In the genomic region with DNA sequence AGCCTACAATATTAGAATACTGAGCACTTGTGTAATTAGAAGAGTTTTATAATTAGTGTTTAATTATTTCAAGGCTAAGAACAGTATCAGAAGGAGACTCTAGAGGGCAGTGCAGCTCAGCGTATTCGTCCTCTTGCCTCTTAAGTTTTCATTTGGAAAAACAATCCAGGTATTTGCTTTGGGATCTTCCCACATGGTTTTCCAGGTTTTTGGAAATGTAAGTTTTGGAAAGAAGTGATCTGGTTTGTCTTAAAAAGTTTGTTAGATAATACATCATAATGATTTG, we compare ENCODE assay signal across 10 mouse cellular contexts.
DNase-seq lines count a peak whose midpoint lies in the region; ATAC-seq and TF ChIP-seq lines count a peak whose summit lies in the region.
"Had no signal": no experiment of that assay in that cellular context is flagged by ENCODE, and none has a peak within 500 bp of the region (broad histone marks: within the 10 kb centered on the region; RNA-seq: fewer than 3 reads in every experiment).

No protein-coding gene starts in this region.

- H3K4me1 ChIP-seq in neural tube, embryonic 11.5 days (ENCODE audit: control insufficient read depth, insufficient read depth, low read length), result peaks cover 13% of the 10 kb centered on the region; the same call in 1 of the 2 replicates
- peaks cover 63% of the 10 kb centered on the region for H3K4me1 ChIP-seq in neural tube, embryonic 15.5 days
- H3K4me1 ChIP-seq in cortical plate, adult 2 months (ENCODE audit: control insufficient read depth, insufficient read depth, low read length), result peaks cover 13% of the 10 kb centered on the region; the same call in 1 of the 2 replicates

- peak; percentile 54; the same call in 1 of the 2 replicates for TF ChIP-seq CTCF in cortical plate, adult 2 months (IDR thresholded peaks at IDR 0.05; ENCODE audit: extremely low read depth, insufficient read depth, low read length)

- peak; percentile 20 for DNase-seq in heart, postnatal 4 days
- DNase-seq in heart, adult 9 months (ENCODE audit: low spot score in 2 of 2), result no peak
- DNase-seq in neural tube, embryonic 11.5 days (ENCODE audit: low spot score), result peak; percentile 21
- DNase-seq in retina, embryonic 14.5 days (ENCODE audit: low spot score), result peak; percentile 79

- no peaks in the 10 kb centered on the region for H3K27me3 ChIP-seq in neural tube, embryonic 11.5 days (ENCODE audit: control insufficient read depth, insufficient read depth, low read length)
- H3K27me3 ChIP-seq in neural tube, embryonic 15.5 days (replicated peaks), result no peaks in the 10 kb centered on the region
- H3K27me3 ChIP-seq: limb, embryonic 13.5 days had no signal

- no peak overlapping the region for H3K4me3 ChIP-seq in neural tube, embryonic 11.5 days (ENCODE audit: low read depth, low read length)
- H3K4me3 ChIP-seq in neural tube, embryonic 15.5 days (replicated peaks), result no peak overlapping the region
- no peak overlapping the region for H3K4me3 ChIP-seq in cortical plate, adult 2 months (ENCODE audit: insufficient read depth, low read length)
- H3K4me3 ChIP-seq: limb, embryonic 13.5 days had no signal

- H3K36me3 ChIP-seq in neural tube, embryonic 11.5 days (ENCODE audit: control insufficient read depth, insufficient read depth, low read length), result no peaks in the 10 kb centered on the region
- H3K36me3 ChIP-seq in neural tube, embryonic 15.5 days, result no peaks in the 10 kb centered on the region
- H3K36me3 ChIP-seq: limb, embryonic 13.5 days had no signal

- WGBS in neural tube, embryonic 11.5 days, result 25% methylated on average over 2 of the region's 2 CpGs
- 14% methylated on average over 2 of the region's 2 CpGs for WGBS in neural tube, embryonic 15.5 days

- ATAC-seq in neural tube, embryonic 11.5 days (ENCODE audit: insufficient read depth, low FRiP score, low TSS enrichment), result no peak
- no peak for ATAC-seq in neural tube, embryonic 15.5 days (ENCODE audit: low FRiP score)
- ATAC-seq in frontal cortex, adult (ENCODE audit: low TSS enrichment), result no peak
- no peak for ATAC-seq in megakaryocyte-erythroid progenitor cell, adult 5-6 weeks (replicated peaks; ENCODE audit: low FRiP score, low TSS enrichment, poor library complexity, severe bottlenecking)

- H3K27ac ChIP-seq in neural tube, embryonic 11.5 days (ENCODE audit: low read depth, low read length), result no peak overlapping the region
- H3K27ac ChIP-seq in neural tube, embryonic 15.5 days (replicated peaks), result no peak overlapping the region
- no peak overlapping the region for H3K27ac ChIP-seq in cortical plate, adult 2 months (ENCODE audit: insufficient read depth, low read length)
- H3K27ac ChIP-seq: limb, embryonic 13.5 days had no signal

- no peak overlapping the region for H3K4me2 ChIP-seq in neural tube, embryonic 11.5 days (ENCODE audit: low read depth)
- no peak overlapping the region for H3K4me2 ChIP-seq in neural tube, embryonic 15.5 days
- H3K4me2 ChIP-seq: heart, embryonic 11.5 days; limb, embryonic 13.5 days had no signal

- H3K9me3 ChIP-seq in neural tube, embryonic 11.5 days (ENCODE audit: control insufficient read depth, low read length), result no peaks in the 10 kb centered on the region
- H3K9me3 ChIP-seq in neural tube, embryonic 15.5 days (replicated peaks), result no peaks in the 10 kb centered on the region
- H3K9me3 ChIP-seq: limb, embryonic 13.5 days had no signal

- TF ChIP-seq POLR2A in cortical plate, adult 2 months (IDR thresholded peaks at IDR 0.05; ENCODE audit: extremely low read depth, insufficient read depth, low read length), result no peak

- no peak overlapping the region for H3K9ac ChIP-seq in neural tube, embryonic 11.5 days (ENCODE audit: low read length)
- H3K9ac ChIP-seq in neural tube, embryonic 15.5 days (replicated peaks), result no peak overlapping the region
- H3K9ac ChIP-seq: limb, embryonic 13.5 days had no signal

Comparison
In these comparisons a context has a peak if more than half of its experiments do, and no peak if none do; other contexts are left out.
1. DNase-seq: peak in heart, postnatal 4 days (single experiment), neural tube, embryonic 11.5 days (single experiment) and retina, embryonic 14.5 days (single experiment); none in heart, adult 9 months (0 of 2).